Mouse (Mus musculus): ENCODE results near the gene Gimap1.

GRCm38 (mm10) chr6:48740501-48741169 is 1.8 kb downstream of the Gimap1 start:
- TF ChIP-seq USF1 (IDR thresholded peaks at IDR 0.05; ENCODE audit: low read depth, low read length) (no peak), MAFK (IDR thresholded peaks at IDR 0.05; ENCODE audit: borderline replicate concordance, low read depth, low read length) (no peak), GABPA (IDR thresholded peaks at IDR 0.05; ENCODE audit: low read depth, low read length) (no peak), TBP (IDR thresholded peaks at IDR 0.05; ENCODE audit: low read depth, low read length) (no peak), CTCF (IDR thresholded peaks at IDR 0.05 in 2 of 3, conservative IDR thresholded peaks at IDR 0.05 in 1 of 3; ENCODE audit: control insufficient read depth in 1 of 3, insufficient read depth in 1 of 3, low read depth in 2 of 3, low read length in 3 of 3, poor library complexity in 1 of 3, severe bottlenecking in 1 of 3) (no peak), POLR2A (IDR thresholded peaks at IDR 0.05; ENCODE audit: control insufficient read depth in 1 of 2, insufficient read depth in 1 of 2, low read depth in 1 of 2, low read length in 2 of 2, poor library complexity in 1 of 2) (no peak), EP300 (IDR thresholded peaks at IDR 0.05; ENCODE audit: low read depth in 1 of 2, low read length in 2 of 2) (no peak), ZKSCAN1 (IDR thresholded peaks at IDR 0.05; ENCODE audit: low read depth, low read length) (no peak), GATA1 (IDR thresholded peaks at IDR 0.05; ENCODE audit: low read depth, low read length) (no peak)
